Mouse (Mus musculus): ENCODE data around the gene Zfp784. TPM values are rescaled to one million over a fixed set of nuclear protein-coding genes. Genes with fewer than 3 reads are reported as not detected.

Gene Zfp784
- polyA plus RNA-seq, 1 experiment from 2014 or later, result 3.9 TPM

GRCm38 (mm10) chr7:5052931-5053343 lies 14.7 kb upstream of the Zfp784 start:
- peak overlapping the region; percentile 93 for H3K4me2 ChIP-seq (ENCODE audit: low read depth, low read length, severe bottlenecking)
- H3K4me3 ChIP-seq (ENCODE audit: low read depth, low read length), result peak overlapping the region; percentile 77
- H3K9me3 ChIP-seq (ENCODE audit: control insufficient read depth, low read length), result no peaks in the 10 kb centered on the region
- H3K4me1 ChIP-seq (replicated peaks; ENCODE audit: control insufficient read depth, insufficient read depth, low read length), result peaks cover 26% of the 10 kb centered on the region
- DNase-seq (ENCODE audit: low spot score) (no peak), ATAC-seq (replicated peaks; ENCODE audit: low FRiP score) (no peak)
- no peaks in the 10 kb centered on the region for H3K36me3 ChIP-seq (ENCODE audit: control insufficient read depth, insufficient read depth, low read length)
- H3K9ac ChIP-seq (ENCODE audit: low read length), result peak overlapping the region; percentile 49
- no peak overlapping the region for H3K27ac ChIP-seq (ENCODE audit: low read depth, low read length)
- 2% methylated on average over 41 of the region's 45 CpGs for WGBS
- H3K27me3 ChIP-seq (ENCODE audit: control insufficient read depth, insufficient read depth, low read length), result peaks cover 54% of the 10 kb centered on the region

- no peak for DNase-seq (ENCODE audit: low spot score)
- Histone ChIP-seq H3K4me2 (ENCODE audit: low read depth, low read length, severe bottlenecking) (peak overlapping the region; percentile 93), H3K27ac (ENCODE audit: low read depth, low read length) (no peak overlapping the region), H3K9me3 (ENCODE audit: control insufficient read depth, low read length) (no peaks in the 10 kb centered on the region), H3K4me1 (replicated peaks; ENCODE audit: control insufficient read depth, insufficient read depth, low read length) (peaks cover 26% of the 10 kb centered on the region), H3K9ac (ENCODE audit: low read length) (peak overlapping the region; percentile 92), H3K4me3 (ENCODE audit: low read depth, low read length) (peak overlapping the region; percentile 77), H3K27me3 (ENCODE audit: control insufficient read depth, insufficient read depth, low read length) (peaks cover 52% of the 10 kb centered on the region), H3K36me3 (ENCODE audit: control insufficient read depth, insufficient read depth, low read length) (no peaks in the 10 kb centered on the region)
- ATAC-seq (replicated peaks; ENCODE audit: low FRiP score), result no peak
- 5% methylated on average over 9 of the region's 12 CpGs for WGBS
Measured at GRCm38 (mm10) chr7:5052438-5052837, 14.2 kb upstream of the Zfp784 start.

- peak within 1 kb of the TSS; percentile 93 for H3K4me2 ChIP-seq (ENCODE audit: low read depth, low read length, severe bottlenecking)
- peak; percentile 92 for DNase-seq (ENCODE audit: low spot score)
- ATAC-seq (replicated peaks; ENCODE audit: low FRiP score), result peak; percentile 84
- H3K27ac ChIP-seq (ENCODE audit: low read depth, low read length), result peak within 1 kb of the TSS; percentile 53
- no peaks in the 10 kb centered on the region for H3K36me3 ChIP-seq (ENCODE audit: control insufficient read depth, insufficient read depth, low read length)
- WGBS, result 2% methylated on average over 65 of the region's 65 CpGs
- peak within 1 kb of the TSS; percentile 92 for H3K9ac ChIP-seq (ENCODE audit: low read length)
- H3K27me3 ChIP-seq (ENCODE audit: control insufficient read depth, insufficient read depth, low read length), result peaks cover 43% of the 10 kb centered on the region
- peak within 1 kb of the TSS; percentile 77 for H3K4me3 ChIP-seq (ENCODE audit: low read depth, low read length)
- H3K4me1 ChIP-seq (replicated peaks; ENCODE audit: control insufficient read depth, insufficient read depth, low read length), result peaks cover 20% of the 10 kb centered on the region
- H3K9me3 ChIP-seq (ENCODE audit: control insufficient read depth, low read length), result no peaks in the 10 kb centered on the region
Measured at GRCm38 (mm10) chr7:5051193-5052192, 13.2 kb upstream of the Zfp784 start, which contains the start of gene Zfp580. TSS of gene Zfp580 (plus strand) at chr7:5051538.

- Histone ChIP-seq H3K4me3 (ENCODE audit: low read depth, low read length) (no peak overlapping the region), H3K9ac (ENCODE audit: low read length) (no peak overlapping the region), H3K27me3 (ENCODE audit: control insufficient read depth, insufficient read depth, low read length) (peaks cover 3% of the 10 kb centered on the region; the same call in 1 of the 2 replicates), H3K4me1 (replicated peaks; ENCODE audit: control insufficient read depth, insufficient read depth, low read length) (peaks cover 4% of the 10 kb centered on the region), H3K36me3 (ENCODE audit: control insufficient read depth, insufficient read depth, low read length) (no peaks in the 10 kb centered on the region), H3K9me3 (ENCODE audit: control insufficient read depth, low read length) (no peaks in the 10 kb centered on the region), H3K4me2 (ENCODE audit: low read depth, low read length, severe bottlenecking) (no peak overlapping the region), H3K27ac (ENCODE audit: low read depth, low read length) (no peak overlapping the region)
- no peak for ATAC-seq (replicated peaks; ENCODE audit: low FRiP score)
- WGBS, result 41% methylated on average over 2 of the region's 2 CpGs
- no peak for DNase-seq (ENCODE audit: low spot score)
Measured at GRCm38 (mm10) chr7:5047313-5047712, 9.1 kb upstream of the Zfp784 start.

GRCm38 (mm10) chr7:5046112-5046511 lies 7.9 kb upstream of the Zfp784 start:
- ATAC-seq (replicated peaks; ENCODE audit: low FRiP score) (no peak), DNase-seq (ENCODE audit: low spot score) (no peak)
- Histone ChIP-seq H3K27me3 (ENCODE audit: control insufficient read depth, insufficient read depth, low read length) (no peaks in the 10 kb centered on the region), H3K9me3 (ENCODE audit: control insufficient read depth, low read length) (no peaks in the 10 kb centered on the region), H3K4me2 (ENCODE audit: low read depth, low read length, severe bottlenecking) (no peak overlapping the region), H3K27ac (ENCODE audit: low read depth, low read length) (no peak overlapping the region), H3K4me1 (replicated peaks; ENCODE audit: control insufficient read depth, insufficient read depth, low read length) (no peaks in the 10 kb centered on the region), H3K36me3 (ENCODE audit: control insufficient read depth, insufficient read depth, low read length) (no peaks in the 10 kb centered on the region), H3K4me3 (ENCODE audit: low read depth, low read length) (no peak overlapping the region), H3K9ac (ENCODE audit: low read length) (no peak overlapping the region)
- 72% methylated on average over 2 of the region's 2 CpGs for WGBS

GRCm38 (mm10) chr7:5044981-5045380 lies 6.7 kb upstream of the Zfp784 start:
- ATAC-seq (replicated peaks; ENCODE audit: low FRiP score) (no peak), DNase-seq (ENCODE audit: low spot score) (no peak)
- Histone ChIP-seq H3K27ac (ENCODE audit: low read depth, low read length) (no peak overlapping the region), H3K4me1 (replicated peaks; ENCODE audit: control insufficient read depth, insufficient read depth, low read length) (no peaks in the 10 kb centered on the region), H3K27me3 (ENCODE audit: control insufficient read depth, insufficient read depth, low read length) (no peaks in the 10 kb centered on the region), H3K4me2 (ENCODE audit: low read depth, low read length, severe bottlenecking) (no peak overlapping the region), H3K9ac (ENCODE audit: low read length) (no peak overlapping the region), H3K9me3 (ENCODE audit: control insufficient read depth, low read length) (no peaks in the 10 kb centered on the region), H3K36me3 (ENCODE audit: control insufficient read depth, insufficient read depth, low read length) (no peaks in the 10 kb centered on the region), H3K4me3 (ENCODE audit: low read depth, low read length) (no peak overlapping the region)
- WGBS, result 77% methylated on average over 2 of the region's 2 CpGs

GRCm38 (mm10) chr7:5038940-5039339 lies 694 bp upstream of the Zfp784 start:
- H3K9ac ChIP-seq (ENCODE audit: low read length), result peak overlapping the region; percentile 75
- no peaks in the 10 kb centered on the region for H3K4me1 ChIP-seq (replicated peaks; ENCODE audit: control insufficient read depth, insufficient read depth, low read length)
- DNase-seq (ENCODE audit: low spot score), result no peak
- no peaks in the 10 kb centered on the region for H3K27me3 ChIP-seq (ENCODE audit: control insufficient read depth, insufficient read depth, low read length)
- H3K4me2 ChIP-seq (ENCODE audit: low read depth, low read length, severe bottlenecking), result peak overlapping the region; percentile 49
- no peak for ATAC-seq (replicated peaks; ENCODE audit: low FRiP score)
- peak overlapping the region; percentile 64 for H3K4me3 ChIP-seq (ENCODE audit: low read depth, low read length)
- H3K36me3 ChIP-seq (ENCODE audit: control insufficient read depth, insufficient read depth, low read length), result peaks cover 2% of the 10 kb centered on the region; the same call in 1 of the 2 replicates
- 39% methylated on average over 5 of the region's 5 CpGs for WGBS
- peak overlapping the region; percentile 93; the same call in 1 of the 2 replicates for H3K27ac ChIP-seq (ENCODE audit: low read depth, low read length)
- H3K9me3 ChIP-seq (ENCODE audit: control insufficient read depth, low read length), result no peaks in the 10 kb centered on the region

GRCm38 (mm10) chr7:5037467-5037866 lies 779 bp downstream of the Zfp784 start:
- no peak for ATAC-seq (replicated peaks; ENCODE audit: low FRiP score)
- Histone ChIP-seq H3K9me3 (ENCODE audit: control insufficient read depth, low read length) (no peaks in the 10 kb centered on the region), H3K9ac (ENCODE audit: low read length) (no peak overlapping the region), H3K36me3 (ENCODE audit: control insufficient read depth, insufficient read depth, low read length) (peaks cover 8% of the 10 kb centered on the region; the same call in 1 of the 2 replicates), H3K4me1 (replicated peaks; ENCODE audit: control insufficient read depth, insufficient read depth, low read length) (no peaks in the 10 kb centered on the region), H3K4me2 (ENCODE audit: low read depth, low read length, severe bottlenecking) (peak overlapping the region; percentile 49; the same call in 1 of the 2 replicates), H3K27ac (ENCODE audit: low read depth, low read length) (no peak overlapping the region), H3K4me3 (ENCODE audit: low read depth, low read length) (no peak overlapping the region), H3K27me3 (ENCODE audit: control insufficient read depth, insufficient read depth, low read length) (no peaks in the 10 kb centered on the region)
- DNase-seq (ENCODE audit: low spot score), result no peak
- WGBS, result 88% methylated on average over 8 of the region's 8 CpGs

Measured in forebrain, embryonic 11.5 days (tissue).